Mouse (Mus musculus) forebrain, embryonic 16.5 days (tissue): Measurements from ENCODE around the gene Spire2. TPM values are rescaled to one million over a fixed set of nuclear protein-coding genes. Genes with fewer than 3 reads are reported as not detected.
"Not testable (repeated sequence)": the region's sequence is repeated elsewhere in the genome, so short reads cannot be mapped to it uniquely, and the experiment has no call there.

ENCODE experiments used
- ATAC-seq: fragments of 200-750 bp; cut with Nextera tagmentation; 2 replicates; pipeline ENCODE4 v1.8.0; 2017; ENCODE audit warnings: mild to moderate bottlenecking, moderate library complexity
- H3K27ac ChIP-seq: fragments of 300-500 bp; sonication (generic); 2 replicates; pipeline ENCODE4 v1.5.1; 2014; ENCODE audit warnings: low read length, control low read depth
- H3K27me3 ChIP-seq: fragments of 300-500 bp; sonication (generic); replicated peaks from 2 replicates; pipeline ENCODE4 v1.6.1; 2014; ENCODE audit warnings: low read length; ENCODE audit not compliant: control insufficient read depth, insufficient read depth
- H3K36me3 ChIP-seq: fragments of 300-500 bp; sonication (generic); 2 replicates; pipeline ENCODE4 v1.6.1; 2014; ENCODE audit not compliant: control insufficient read depth, insufficient read depth
- H3K4me1 ChIP-seq: fragments of 300-500 bp; sonication (generic); replicated peaks from 2 replicates; pipeline ENCODE4 v1.6.1; 2014; ENCODE audit warnings: low read length; ENCODE audit not compliant: control insufficient read depth, insufficient read depth
- H3K4me2 ChIP-seq: fragments of 300-500 bp; sonication (generic); 2 replicates; pipeline ENCODE4 v1.6.1; 2014; ENCODE audit warnings: mild to moderate bottlenecking, low read length, control low read depth
- H3K4me3 ChIP-seq: fragments of 300-500 bp; sonication (generic); replicated peaks from 2 replicates; pipeline ENCODE4 v1.5.1; 2014; ENCODE audit warnings: mild to moderate bottlenecking, low read length, control low read depth
- H3K9ac ChIP-seq: fragments of 300-500 bp; sonication (generic); replicated peaks from 2 replicates; pipeline ENCODE4 v1.6.1; 2014; ENCODE audit warnings: low read depth, low read length, control low read depth
- H3K9me3 ChIP-seq: fragments of 300-500 bp; sonication (generic); 2 replicates; pipeline ENCODE4 v1.6.1; 2016; ENCODE audit warnings: low read length; ENCODE audit not compliant: control insufficient read depth
- WGBS: fragments of 180-500 bp; shearing (Covaris S2); extraction: QIAGEN DNeasy Blood & Tissue Kit; methylation state at CpG from one replicate; pipeline ENCODE4 v1.1.7; 2014; 5-methylcytosine and 5-hydroxymethylcytosine counted together
- polyA plus RNA-seq: library from polyadenylated mRNA; unstranded; fragments of >200 nt; fragmentation: Nextera tagmentation; extraction: Ambion mirVana; gene quantifications from 2 replicates; pipeline ENCODE4 v1.2.1, GENCODE M21; 2015

Gene Spire2
- 31.8 and 33.4 TPM in 2 replicates for polyA plus RNA-seq

DNA sequence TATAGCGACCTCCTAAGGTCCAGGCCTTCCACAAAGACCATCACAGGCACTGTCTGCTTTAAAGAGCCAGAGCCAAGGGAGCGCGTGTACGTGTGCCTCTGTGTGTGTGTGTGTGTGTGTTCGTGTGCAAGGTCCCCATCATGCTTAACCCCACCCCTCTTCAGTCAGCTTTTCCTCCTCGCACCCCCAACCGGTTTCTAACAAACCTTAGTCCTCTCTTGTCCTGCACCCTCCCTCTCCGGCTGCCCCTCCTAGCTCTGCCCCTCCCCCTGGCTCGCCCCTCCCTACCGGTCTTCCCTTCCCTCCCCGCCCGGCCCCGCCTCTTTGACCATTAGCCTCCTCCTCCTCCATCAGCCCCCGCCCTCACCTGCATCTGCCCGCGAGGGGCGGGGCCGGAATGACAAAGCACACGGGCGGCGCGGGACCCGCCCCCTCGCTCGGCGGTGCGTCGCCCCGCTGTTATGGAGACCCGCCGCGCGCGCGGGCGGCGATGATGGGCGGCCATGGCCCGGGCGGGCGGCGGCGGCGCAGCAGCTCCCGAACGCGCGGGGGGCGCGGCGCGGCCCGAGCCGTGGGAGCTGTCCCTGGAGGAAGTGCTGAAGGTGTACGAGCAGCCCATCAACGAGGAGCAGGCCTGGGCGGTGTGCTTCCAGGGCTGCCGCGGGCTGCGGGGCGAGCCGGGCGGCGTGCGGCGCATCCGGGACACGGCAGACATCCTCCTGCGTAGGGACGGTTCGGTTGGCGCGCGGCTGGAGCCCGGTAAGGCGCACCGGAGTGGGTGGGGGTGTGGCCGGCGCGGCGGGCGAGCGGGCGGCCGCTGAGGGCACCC is at the start of gene Spire2:
Spire2 (plus strand) TSS at position 452 of the 829 bp plus-strand sequence.
- peak; percentile 90 for ATAC-seq
- H3K9me3 ChIP-seq: no peaks in the 10 kb centered on the region
- H3K4me2 ChIP-seq: peak within 1 kb of the TSS; percentile 79
- peak within 1 kb of the TSS; percentile 73 for H3K4me3 ChIP-seq
- H3K27me3 ChIP-seq: no peaks in the 10 kb centered on the region
- H3K9ac ChIP-seq: peak within 1 kb of the TSS; percentile 93
- under 1% methylated on average over 72 of the region's 85 CpGs for WGBS
- H3K4me1 ChIP-seq: peaks cover 12% of the 10 kb centered on the region
- peak within 1 kb of the TSS; percentile 84 for H3K27ac ChIP-seq
- H3K36me3 ChIP-seq: no peaks in the 10 kb centered on the region

DNA sequence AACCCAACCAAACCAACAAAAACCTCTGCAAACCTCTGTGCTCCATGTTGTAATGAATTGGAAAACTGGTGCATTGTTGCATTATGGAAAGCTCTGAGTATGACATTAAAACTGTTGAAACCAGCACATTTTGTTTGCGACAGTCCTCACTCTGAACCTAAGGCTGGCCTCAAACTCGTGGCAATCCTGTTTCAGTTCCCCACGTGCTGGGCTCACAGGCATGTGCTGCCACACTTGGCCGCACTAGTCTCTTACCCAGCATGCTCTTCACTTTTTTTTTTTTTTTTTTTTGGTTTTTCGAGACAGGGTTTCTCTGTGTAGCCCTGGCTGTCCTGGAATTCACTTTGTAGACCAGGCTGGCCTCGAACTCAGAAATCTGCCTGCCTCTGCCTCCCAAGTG is 49.5 kb upstream of the Spire2 start:
- WGBS: 93% methylated on average over 4 of the region's 6 CpGs
- H3K27me3 ChIP-seq, H3K36me3 ChIP-seq, H3K9ac ChIP-seq, H3K4me1 ChIP-seq, H3K4me2 ChIP-seq, H3K4me3 ChIP-seq, H3K9me3 ChIP-seq, ATAC-seq, H3K27ac ChIP-seq: not testable (repeated sequence)

DNA sequence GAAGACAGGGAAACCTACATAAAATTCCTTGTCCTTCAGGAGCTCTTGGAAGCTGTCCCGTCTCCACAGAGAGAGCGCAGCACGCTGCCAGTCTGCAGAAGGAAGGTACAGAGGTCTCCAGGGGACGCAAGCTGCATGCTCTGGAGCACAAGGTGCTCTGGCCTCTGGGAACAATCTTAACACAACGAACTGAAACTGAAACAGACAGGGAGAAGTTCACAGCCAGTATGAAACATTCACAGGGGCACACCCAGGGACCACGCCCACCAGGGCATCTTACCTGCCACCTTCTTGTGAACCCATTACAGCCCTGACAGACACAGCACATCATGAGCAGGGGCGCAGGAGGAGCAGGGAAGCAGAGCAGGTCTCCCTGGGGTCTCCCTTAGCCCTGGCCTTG is 48.5 kb upstream of the Spire2 start:
- no peak overlapping the region for H3K4me3 ChIP-seq
- no peak overlapping the region for H3K9ac ChIP-seq
- no peaks in the 10 kb centered on the region for H3K4me1 ChIP-seq
- no peaks in the 10 kb centered on the region for H3K27me3 ChIP-seq
- H3K4me2 ChIP-seq: no peak overlapping the region
- no peak for ATAC-seq
- H3K27ac ChIP-seq: no peak overlapping the region
- no peaks in the 10 kb centered on the region for H3K9me3 ChIP-seq
- 89% methylated on average over 7 of the region's 7 CpGs for WGBS
- no peaks in the 10 kb centered on the region for H3K36me3 ChIP-seq

DNA sequence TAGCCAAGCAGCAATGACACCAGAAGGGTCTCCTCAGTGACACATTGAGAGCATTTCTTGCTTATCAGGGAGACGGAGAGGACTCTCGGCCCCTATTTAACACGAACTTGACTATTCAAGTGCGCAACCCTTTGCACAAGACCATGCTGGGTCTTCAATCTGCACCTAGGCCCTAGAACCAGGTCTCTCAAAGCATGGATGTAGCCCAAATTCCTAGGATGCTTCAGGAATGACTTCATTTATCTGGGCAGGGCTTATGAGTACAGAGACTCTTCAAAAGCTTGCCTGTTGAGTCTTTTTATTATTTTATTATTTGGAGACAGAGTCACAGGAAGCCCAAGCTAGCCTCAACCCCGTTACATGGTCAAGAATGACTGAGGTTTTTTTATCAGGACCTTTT is 48.0 kb upstream of the Spire2 start:
- H3K9ac ChIP-seq: no peak overlapping the region
- no peak overlapping the region for H3K4me3 ChIP-seq
- no peaks in the 10 kb centered on the region for H3K27me3 ChIP-seq
- H3K36me3 ChIP-seq: no peaks in the 10 kb centered on the region
- ATAC-seq: no peak
- 90% methylated on average over 5 of the region's 5 CpGs for WGBS
- no peak overlapping the region for H3K4me2 ChIP-seq
- H3K27ac ChIP-seq: no peak overlapping the region
- no peaks in the 10 kb centered on the region for H3K4me1 ChIP-seq
- H3K9me3 ChIP-seq: no peaks in the 10 kb centered on the region

DNA sequence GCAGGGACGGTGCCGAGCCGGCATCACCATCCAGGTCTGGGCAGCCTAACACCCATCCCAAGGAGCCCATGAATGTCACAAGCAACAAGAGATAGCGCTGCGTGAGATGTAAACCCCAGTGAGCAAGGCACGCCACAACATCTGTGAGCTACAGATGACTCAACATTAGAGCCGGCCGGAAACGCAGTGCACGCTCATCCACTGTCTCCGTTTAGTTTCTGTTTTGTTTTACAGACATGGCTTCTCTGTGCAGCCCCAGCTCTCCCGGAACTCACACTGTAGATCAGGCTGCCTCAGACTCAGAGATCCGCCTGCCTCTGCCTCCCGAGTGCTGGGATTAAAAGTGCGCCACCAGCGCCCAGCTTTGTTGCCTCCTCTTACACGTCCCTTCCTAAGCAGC is 45.2 kb upstream of the Spire2 start:
- Histone ChIP-seq H3K27ac (no peak overlapping the region), H3K9ac (no peak overlapping the region), H3K27me3 (no peaks in the 10 kb centered on the region), H3K9me3 (no peaks in the 10 kb centered on the region), H3K4me1 (no peaks in the 10 kb centered on the region), H3K4me2 (no peak overlapping the region), H3K36me3 (no peaks in the 10 kb centered on the region), H3K4me3 (no peak overlapping the region)
- WGBS: 97% methylated on average over 17 of the region's 17 CpGs
- ATAC-seq: no peak

DNA sequence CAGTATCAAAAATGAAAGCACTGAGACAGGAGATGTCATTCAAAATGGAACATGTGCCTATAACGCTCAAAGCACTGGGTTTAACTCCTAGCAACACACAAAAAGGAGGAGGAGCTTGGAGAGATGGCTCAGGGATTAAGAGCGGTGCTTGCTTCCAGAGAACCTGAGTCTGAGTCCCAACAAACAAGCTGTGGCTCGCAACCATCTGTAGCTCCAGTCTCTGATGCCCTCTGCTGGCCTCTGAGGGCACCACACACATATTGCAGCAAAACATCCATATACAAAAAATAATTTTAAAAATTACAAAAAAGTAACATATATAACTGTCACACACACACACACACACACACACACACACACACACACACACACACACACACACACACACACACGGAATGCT is 42.3 kb upstream of the Spire2 start:
- no peak for ATAC-seq
- no peaks in the 10 kb centered on the region for H3K36me3 ChIP-seq
- H3K27me3 ChIP-seq: no peaks in the 10 kb centered on the region
- WGBS: 76% methylated on average over 4 of the region's 4 CpGs
- no peak overlapping the region for H3K4me3 ChIP-seq
- no peak overlapping the region for H3K9ac ChIP-seq
- no peak overlapping the region for H3K4me2 ChIP-seq
- no peaks in the 10 kb centered on the region for H3K4me1 ChIP-seq
- no peaks in the 10 kb centered on the region for H3K9me3 ChIP-seq
- H3K27ac ChIP-seq: no peak overlapping the region

DNA sequence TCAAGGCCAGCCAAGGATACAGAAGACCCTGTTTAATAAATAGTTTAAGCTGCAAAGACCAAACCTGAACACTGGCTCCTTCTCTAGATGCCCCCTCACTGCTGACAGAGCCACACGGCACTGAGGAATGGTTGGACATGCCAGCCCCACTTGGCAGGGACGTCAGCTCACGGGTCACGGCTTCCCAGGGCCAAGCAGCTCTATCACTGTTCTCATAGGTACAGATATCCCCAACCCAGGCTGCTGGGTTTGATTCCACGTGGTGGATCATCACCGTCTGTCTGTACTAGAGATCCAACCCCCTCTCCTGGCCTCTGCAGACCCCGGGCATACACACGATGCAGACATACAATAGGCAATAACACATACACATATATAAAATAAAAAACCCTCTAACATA is 41.8 kb upstream of the Spire2 start:
- no peak overlapping the region for H3K4me2 ChIP-seq
- H3K9me3 ChIP-seq: no peaks in the 10 kb centered on the region
- H3K27ac ChIP-seq: no peak overlapping the region
- 94% methylated on average over 8 of the region's 8 CpGs for WGBS
- no peaks in the 10 kb centered on the region for H3K27me3 ChIP-seq
- no peak for ATAC-seq
- no peak overlapping the region for H3K9ac ChIP-seq
- H3K4me1 ChIP-seq: no peaks in the 10 kb centered on the region
- no peaks in the 10 kb centered on the region for H3K36me3 ChIP-seq
- H3K4me3 ChIP-seq: no peak overlapping the region

DNA sequence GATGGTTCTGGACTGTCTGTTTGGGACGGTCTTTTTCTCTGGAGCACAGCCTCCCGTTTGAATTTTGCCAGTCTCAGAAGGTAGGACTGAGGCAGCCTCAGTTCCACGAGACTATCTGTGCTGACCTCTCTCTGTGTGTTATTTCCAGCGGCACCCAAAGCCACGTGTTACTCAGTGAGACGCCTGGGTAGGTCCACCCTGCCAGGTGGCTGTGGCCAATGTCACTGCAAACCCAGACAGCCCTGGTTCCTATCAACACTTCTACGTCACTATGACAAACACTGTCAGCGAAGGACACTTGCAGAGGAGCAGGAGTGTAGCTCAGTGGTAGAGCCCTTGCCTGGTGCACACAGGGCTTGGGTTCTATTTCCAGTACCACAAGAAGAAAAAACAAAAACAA is 40.8 kb upstream of the Spire2 start:
- WGBS: 92% methylated on average over 8 of the region's 8 CpGs
- Histone ChIP-seq H3K27ac (no peak overlapping the region), H3K4me3 (no peak overlapping the region), H3K4me1 (no peaks in the 10 kb centered on the region), H3K36me3 (no peaks in the 10 kb centered on the region), H3K9me3 (no peaks in the 10 kb centered on the region), H3K9ac (no peak overlapping the region), H3K4me2 (no peak overlapping the region), H3K27me3 (no peaks in the 10 kb centered on the region)
- no peak for ATAC-seq

DNA sequence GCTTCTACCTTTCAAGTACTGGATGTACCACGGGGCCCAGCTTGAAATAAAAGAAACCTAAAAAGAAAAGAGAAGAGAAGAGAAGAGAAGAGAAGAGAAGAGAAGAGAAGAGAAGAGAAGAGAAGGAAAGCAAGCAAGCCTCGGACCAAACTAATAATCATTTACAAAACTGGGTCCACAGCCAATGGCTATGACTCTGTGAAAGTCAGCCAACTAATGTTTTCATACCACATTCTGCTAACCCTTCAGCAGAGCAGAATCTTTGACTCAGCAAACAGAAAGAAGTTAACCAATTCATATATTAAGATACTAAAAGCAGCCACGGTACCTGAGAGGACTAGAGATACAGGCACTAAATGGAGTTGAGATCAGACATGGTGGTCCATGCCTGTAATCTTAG is 40.2 kb upstream of the Spire2 start:
- Histone ChIP-seq H3K4me3 (no peak overlapping the region), H3K4me1 (no peaks in the 10 kb centered on the region), H3K9ac (no peak overlapping the region), H3K27ac (no peak overlapping the region), H3K27me3 (no peaks in the 10 kb centered on the region), H3K4me2 (no peak overlapping the region), H3K9me3 (no peaks in the 10 kb centered on the region), H3K36me3 (no peaks in the 10 kb centered on the region)
- WGBS: 88% methylated on average over 3 of the region's 3 CpGs
- no peak for ATAC-seq

DNA sequence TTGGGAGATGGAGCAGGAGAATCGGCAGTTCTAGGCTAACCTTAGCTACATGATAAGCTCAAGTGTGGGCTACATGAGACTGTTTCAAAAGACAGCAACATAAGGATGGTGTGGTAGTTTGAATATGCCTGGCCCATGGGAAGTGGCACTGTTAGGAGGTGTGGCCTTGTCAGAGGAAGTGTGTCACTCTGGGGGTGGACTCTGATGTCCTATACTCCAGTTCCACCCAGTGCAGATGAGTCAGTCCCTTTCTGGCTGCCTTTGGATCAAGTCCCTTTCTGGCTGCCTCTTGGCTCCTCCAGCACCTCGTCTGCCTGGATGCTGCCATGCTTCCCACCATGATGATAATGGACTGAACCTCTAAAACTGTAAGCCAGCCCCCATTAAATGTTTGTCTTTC is 39.7 kb upstream of the Spire2 start:
- Histone ChIP-seq H3K27me3 (no peaks in the 10 kb centered on the region), H3K4me3 (no peak overlapping the region), H3K4me1 (no peaks in the 10 kb centered on the region), H3K27ac (no peak overlapping the region), H3K4me2 (no peak overlapping the region), H3K9ac (no peak overlapping the region), H3K36me3 (no peaks in the 10 kb centered on the region), H3K9me3 (no peaks in the 10 kb centered on the region)
- ATAC-seq: no peak
- 81% methylated on average over 2 of the region's 2 CpGs for WGBS
